Mouse (Mus musculus): ENCODE data around the gene Celsr1. TPM values are rescaled to one million over a fixed set of nuclear protein-coding genes. Genes with fewer than 3 reads are reported as not detected.
"Not testable (repeated sequence)": the region's sequence is repeated elsewhere in the genome, so short reads cannot be mapped to it uniquely, and the experiment has no call there.

Gene Celsr1
- polyA plus RNA-seq, 1 experiment from 2014 or later, result 3.5 TPM

GRCm38 (mm10) chr15:86057908-86058307, 24.3 kb upstream of the Celsr1 start:
- peaks cover 42% of the 10 kb centered on the region for H3K4me1 ChIP-seq (ENCODE audit: insufficient read depth, low read length)

GRCm38 (mm10) chr15:86057413-86057812, 23.8 kb upstream of the Celsr1 start, which contains the start of gene Gramd4:
Gramd4 (plus strand) TSS chr15:86057695.
- Histone ChIP-seq H3K27me3 (ENCODE audit: insufficient read depth, low read length) (no peaks in the 10 kb centered on the region), H3K36me3 (ENCODE audit: insufficient read depth, low read length) (no peaks in the 10 kb centered on the region), H3K4me1 (ENCODE audit: insufficient read depth, low read length) (peaks cover 44% of the 10 kb centered on the region), H3K4me2 (replicated peaks; ENCODE audit: low read depth, low read length) (peak within 1 kb of the TSS; percentile 93), H3K4me3 (ENCODE audit: low read length) (peak within 1 kb of the TSS; percentile 83), H3K9me3 (ENCODE audit: low read length) (no peaks in the 10 kb centered on the region; the same call in 1 of the 2 replicates), H3K9ac (replicated peaks; ENCODE audit: low read length) (peak within 1 kb of the TSS; percentile 94), H3K27ac (ENCODE audit: low read length) (peak within 1 kb of the TSS; percentile 40; the same call in 1 of the 2 replicates)
- 11% methylated on average over 6 of the region's 6 CpGs for WGBS
- ATAC-seq (ENCODE audit: low FRiP score, low TSS enrichment), result 0 out of 2 replicates have a peak, but pooled peaks have one; percentile 12

More at GRCm38 (mm10) chr15:86057908-86058307, 24.3 kb upstream of the Celsr1 start:
- H3K27me3 ChIP-seq (ENCODE audit: insufficient read depth, low read length), result no peaks in the 10 kb centered on the region
- peak overlapping the region; percentile 40; the same call in 1 of the 2 replicates for H3K27ac ChIP-seq (ENCODE audit: low read length)
- no peaks in the 10 kb centered on the region for H3K36me3 ChIP-seq (ENCODE audit: insufficient read depth, low read length)
- 11% methylated on average over 7 of the region's 7 CpGs for WGBS
- no peaks in the 10 kb centered on the region; the same call in 1 of the 2 replicates for H3K9me3 ChIP-seq (ENCODE audit: low read length)
- peak; percentile 33; the same call in 1 of the 2 replicates for ATAC-seq (ENCODE audit: low FRiP score, low TSS enrichment)
- H3K4me3 ChIP-seq (ENCODE audit: low read length), result peak overlapping the region; percentile 83
- H3K9ac ChIP-seq (replicated peaks; ENCODE audit: low read length), result peak overlapping the region; percentile 94
- peak overlapping the region; percentile 93 for H3K4me2 ChIP-seq (replicated peaks; ENCODE audit: low read depth, low read length)

- no peak overlapping the region for H3K27ac ChIP-seq (ENCODE audit: low read length)
- no peaks in the 10 kb centered on the region for H3K27me3 ChIP-seq (ENCODE audit: insufficient read depth, low read length)
- H3K4me3 ChIP-seq (ENCODE audit: low read length), result no peak overlapping the region
- WGBS, result 82% methylated on average over 5 of the region's 5 CpGs
- no peaks in the 10 kb centered on the region; the same call in 1 of the 2 replicates for H3K9me3 ChIP-seq (ENCODE audit: low read length)
- H3K9ac ChIP-seq (replicated peaks; ENCODE audit: low read length), result no peak overlapping the region
- no peak for ATAC-seq (ENCODE audit: low FRiP score, low TSS enrichment)
- H3K4me2 ChIP-seq (replicated peaks; ENCODE audit: low read depth, low read length), result no peak overlapping the region
- H3K36me3 ChIP-seq (ENCODE audit: insufficient read depth, low read length), result no peaks in the 10 kb centered on the region
- peaks cover 43% of the 10 kb centered on the region for H3K4me1 ChIP-seq (ENCODE audit: insufficient read depth, low read length)
Observed at GRCm38 (mm10) chr15:86056221-86056760, 22.7 kb upstream of the Celsr1 start.

GRCm38 (mm10) chr15:86054861-86055260, 21.3 kb upstream of the Celsr1 start:
- not testable (repeated sequence) for H3K9ac ChIP-seq (replicated peaks; ENCODE audit: low read length); H3K4me2 ChIP-seq (replicated peaks; ENCODE audit: low read depth, low read length); H3K4me3 ChIP-seq (ENCODE audit: low read length); H3K36me3 ChIP-seq (ENCODE audit: insufficient read depth, low read length); ATAC-seq (ENCODE audit: low FRiP score, low TSS enrichment); H3K9me3 ChIP-seq (ENCODE audit: low read length); H3K27ac ChIP-seq (ENCODE audit: low read length); H3K27me3 ChIP-seq (ENCODE audit: insufficient read depth, low read length)
- 60% methylated on average over 3 of the region's 3 CpGs for WGBS
- H3K4me1 ChIP-seq (ENCODE audit: insufficient read depth, low read length), result peaks cover 30% of the 10 kb centered on the region

GRCm38 (mm10) chr15:86053890-86054536, 20.4 kb upstream of the Celsr1 start:
- no peaks in the 10 kb centered on the region for H3K36me3 ChIP-seq (ENCODE audit: insufficient read depth, low read length)
- WGBS, result 44% methylated on average over 2 of the region's 2 CpGs
- no peak overlapping the region for H3K4me3 ChIP-seq (ENCODE audit: low read length)
- H3K4me1 ChIP-seq (ENCODE audit: insufficient read depth, low read length), result peaks cover 23% of the 10 kb centered on the region
- H3K9ac ChIP-seq (replicated peaks; ENCODE audit: low read length), result no peak overlapping the region
- no peaks in the 10 kb centered on the region for H3K27me3 ChIP-seq (ENCODE audit: insufficient read depth, low read length)
- no peak; the same call in 1 of the 2 replicates for ATAC-seq (ENCODE audit: low FRiP score, low TSS enrichment)
- no peak overlapping the region for H3K27ac ChIP-seq (ENCODE audit: low read length)
- no peaks in the 10 kb centered on the region; the same call in 1 of the 2 replicates for H3K9me3 ChIP-seq (ENCODE audit: low read length)
- no peak overlapping the region for H3K4me2 ChIP-seq (replicated peaks; ENCODE audit: low read depth, low read length)

- no peaks in the 10 kb centered on the region; the same call in 1 of the 2 replicates for H3K9me3 ChIP-seq (ENCODE audit: low read length)
- no peaks in the 10 kb centered on the region for H3K36me3 ChIP-seq (ENCODE audit: insufficient read depth, low read length)
- ATAC-seq (ENCODE audit: low FRiP score, low TSS enrichment), result peak; percentile 62
- H3K9ac ChIP-seq (replicated peaks; ENCODE audit: low read length), result no peak overlapping the region; the same call in 1 of the 2 replicates
- H3K27ac ChIP-seq (ENCODE audit: low read length), result 0 out of 2 replicates have a peak overlapping the region, but pooled peaks have one; percentile 43
- H3K4me1 ChIP-seq (ENCODE audit: insufficient read depth, low read length), result peaks cover 11% of the 10 kb centered on the region
- 27% methylated on average over 6 of the region's 6 CpGs for WGBS
- H3K27me3 ChIP-seq (ENCODE audit: insufficient read depth, low read length), result no peaks in the 10 kb centered on the region
- H3K4me3 ChIP-seq (ENCODE audit: low read length), result no peak overlapping the region
- H3K4me2 ChIP-seq (replicated peaks; ENCODE audit: low read depth, low read length), result no peak overlapping the region
Observed at GRCm38 (mm10) chr15:86051878-86052478, 18.4 kb upstream of the Celsr1 start.

- 80% methylated on average over 10 of the region's 10 CpGs for WGBS
Observed at GRCm38 (mm10) chr15:86051152-86051551, 17.6 kb upstream of the Celsr1 start.

GRCm38 (mm10) chr15:86050170-86050743, 16.7 kb upstream of the Celsr1 start:
- ATAC-seq (ENCODE audit: low FRiP score, low TSS enrichment), result no peak
- no peak overlapping the region for H3K9ac ChIP-seq (replicated peaks; ENCODE audit: low read length)
- no peaks in the 10 kb centered on the region for H3K27me3 ChIP-seq (ENCODE audit: insufficient read depth, low read length)
- 79% methylated on average over 4 of the region's 4 CpGs for WGBS
- H3K4me1 ChIP-seq (ENCODE audit: insufficient read depth, low read length), result peaks cover 11% of the 10 kb centered on the region
- no peak overlapping the region for H3K4me3 ChIP-seq (ENCODE audit: low read length)
- H3K9me3 ChIP-seq (ENCODE audit: low read length), result no peaks in the 10 kb centered on the region
- no peaks in the 10 kb centered on the region for H3K36me3 ChIP-seq (ENCODE audit: insufficient read depth, low read length)
- H3K4me2 ChIP-seq (replicated peaks; ENCODE audit: low read depth, low read length), result no peak overlapping the region
- H3K27ac ChIP-seq (ENCODE audit: low read length), result no peak overlapping the region

More at GRCm38 (mm10) chr15:86051152-86051551, 17.6 kb upstream of the Celsr1 start:
- H3K4me1 ChIP-seq (ENCODE audit: insufficient read depth, low read length), result peaks cover 11% of the 10 kb centered on the region
- no peak overlapping the region for H3K4me3 ChIP-seq (ENCODE audit: low read length)
- no peak for ATAC-seq (ENCODE audit: low FRiP score, low TSS enrichment)
- H3K27me3 ChIP-seq (ENCODE audit: insufficient read depth, low read length), result no peaks in the 10 kb centered on the region
- H3K9ac ChIP-seq (replicated peaks; ENCODE audit: low read length), result no peak overlapping the region
- H3K9me3 ChIP-seq (ENCODE audit: low read length), result no peaks in the 10 kb centered on the region
- no peak overlapping the region for H3K27ac ChIP-seq (ENCODE audit: low read length)
- H3K36me3 ChIP-seq (ENCODE audit: insufficient read depth, low read length), result no peaks in the 10 kb centered on the region
- H3K4me2 ChIP-seq (replicated peaks; ENCODE audit: low read depth, low read length), result no peak overlapping the region

GRCm38 (mm10) chr15:86049510-86049909, 15.9 kb upstream of the Celsr1 start:
- Histone ChIP-seq H3K9ac (replicated peaks; ENCODE audit: low read length) (no peak overlapping the region), H3K4me3 (ENCODE audit: low read length) (no peak overlapping the region), H3K4me2 (replicated peaks; ENCODE audit: low read depth, low read length) (no peak overlapping the region), H3K4me1 (ENCODE audit: insufficient read depth, low read length) (peaks cover 11% of the 10 kb centered on the region), H3K9me3 (ENCODE audit: low read length) (no peaks in the 10 kb centered on the region), H3K27me3 (ENCODE audit: insufficient read depth, low read length) (no peaks in the 10 kb centered on the region), H3K27ac (ENCODE audit: low read length) (no peak overlapping the region), H3K36me3 (ENCODE audit: insufficient read depth, low read length) (no peaks in the 10 kb centered on the region)
- ATAC-seq (ENCODE audit: low FRiP score, low TSS enrichment), result no peak
- 79% methylated on average over 3 of the region's 3 CpGs for WGBS
